Mouse (Mus musculus) E14TG2a.4 (cell line): ENCODE results near the gene Olfr1287.

Source experiments
- CTCF ChIP-seq: conservative IDR thresholded peaks from 2 replicates; pipeline ENCODE4 v1.5.1; 2014; ENCODE audit warnings: low read length
- NANOG ChIP-seq: IDR thresholded peaks from 2 replicates; pipeline ENCODE4 v1.6.1; 2014; ENCODE audit warnings: borderline replicate concordance, low read length, mixed read lengths
- POU5F1 ChIP-seq: IDR thresholded peaks from 2 replicates; pipeline ENCODE4 v1.6.1; 2014; ENCODE audit warnings: low read length, borderline replicate concordance

GRCm38 (mm10) chr2:111422931-111423330 lies 26.0 kb upstream of the Olfr1287 start, which contains the start of gene Olfr1286:
- TF ChIP-seq CTCF (no peak), NANOG (no peak), POU5F1 (no peak)
